Mouse (Mus musculus): ENCODE measurements at regions not wholly inside any gene's neighbourhood (a gene's known extent, or its start where the extent isn't known, plus 50 kb on each side); places are given as distances from the start of the nearest gene placed in this dataset.

DNA sequence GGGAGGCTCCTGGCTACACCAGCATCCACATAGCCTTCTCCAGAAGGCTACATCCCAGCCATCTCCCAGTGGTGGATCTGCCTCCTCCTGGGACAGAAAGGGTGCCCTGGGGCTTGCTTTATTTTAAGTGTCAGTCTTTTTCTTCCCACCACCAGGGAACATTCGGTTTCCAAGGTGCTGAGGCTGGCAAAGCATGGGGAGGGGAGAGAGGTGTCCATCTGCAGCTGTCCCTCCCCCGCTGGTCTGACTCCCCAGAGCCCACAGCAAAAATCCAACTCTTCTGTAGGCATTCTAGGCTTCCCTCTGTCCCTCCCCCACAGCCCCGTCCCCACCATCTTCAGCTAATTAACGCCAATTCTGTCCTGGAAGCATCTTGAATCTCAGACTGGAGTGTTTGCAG, 74.1 kb upstream of the Sec14l1 start:
- Histone ChIP-seq H3K79me2 (replicated peaks; ENCODE audit: control insufficient read depth, extremely low read depth, insufficient read depth, poor library complexity, severe bottlenecking) (no peaks in the 10 kb centered on the region), H3K9me3 (replicated peaks; ENCODE audit: low read length) (peaks cover 7% of the 10 kb centered on the region), H3K4me1 (ENCODE audit: control insufficient read depth in 1 of 2, insufficient read depth in 2 of 2) (peaks cover 0 to 12% of the 10 kb centered on the region in 2 experiments; a peak in 2 of 4 replicates), H3K36me3 (replicated peaks in 1 of 2; ENCODE audit: control insufficient read depth in 1 of 2, insufficient read depth in 1 of 2, low read length in 1 of 2) (no peaks in the 10 kb centered on the region), H3K27me3 (replicated peaks) (peaks cover 46% of the 10 kb centered on the region), H3K9ac (ENCODE audit: insufficient read depth, low read depth) (no peak overlapping the region), H3K27ac (ENCODE audit: insufficient read depth, low read depth) (no peak overlapping the region), H3K4me3 (replicated peaks in 1 of 3; ENCODE audit: low read depth in 2 of 3, low read length in 2 of 3, poor library complexity in 1 of 3) (no peak overlapping the region), H3K4me2 (ENCODE audit: insufficient read depth, low read depth, poor library complexity, severe bottlenecking) (no peak overlapping the region)
- no peak for DNase-seq (ENCODE audit: extremely low read depth)
- dilution Hi-C loops (cut with MboI; ENCODE audit: extremely low pct_ligation_motif_present, extremely low pct_unique_long_range_greater_than_20kb, low sequenced_read_pairs) (no loop called here), in situ Hi-C loops (cut with MboI; ENCODE audit: low pct_ligation_motif_present, low pct_unique_long_range_greater_than_20kb, low sequenced_read_pairs) (loop anchor here (5.0 kb wide), 1 partner anchor 154 kb away; no protein-coding TSS in a partner anchor)
- no peak for TF ChIP-seq PAX5 (IDR thresholded peaks at IDR 0.05; ENCODE audit: low read length)
- no peak for TF ChIP-seq MXI1 (IDR thresholded peaks at IDR 0.05; ENCODE audit: low read depth, low read length)
- no peak for TF ChIP-seq ZNF384 (IDR thresholded peaks at IDR 0.05; ENCODE audit: low read depth, low read length)
- TF ChIP-seq CTCF (conservative IDR thresholded peaks at IDR 0.05 in 1 of 2, IDR thresholded peaks at IDR 0.05 in 1 of 2; ENCODE audit: low read depth in 2 of 2, low read length in 2 of 2) = no peak
- no peak for TF ChIP-seq ETS1 (conservative IDR thresholded peaks at IDR 0.05; ENCODE audit: low read depth, low read length)
- TF ChIP-seq USF2 (conservative IDR thresholded peaks at IDR 0.05; ENCODE audit: low read depth, low read length) = no peak
- no peak for TF ChIP-seq BHLHE40 (IDR thresholded peaks at IDR 0.05; ENCODE audit: low read depth, low read length)
- TF ChIP-seq NELFE (IDR thresholded peaks at IDR 0.05; ENCODE audit: low read depth, low read length) = no peak
- TF ChIP-seq HCFC1 (IDR thresholded peaks at IDR 0.05; ENCODE audit: low read depth, low read length) = no peak

DNA sequence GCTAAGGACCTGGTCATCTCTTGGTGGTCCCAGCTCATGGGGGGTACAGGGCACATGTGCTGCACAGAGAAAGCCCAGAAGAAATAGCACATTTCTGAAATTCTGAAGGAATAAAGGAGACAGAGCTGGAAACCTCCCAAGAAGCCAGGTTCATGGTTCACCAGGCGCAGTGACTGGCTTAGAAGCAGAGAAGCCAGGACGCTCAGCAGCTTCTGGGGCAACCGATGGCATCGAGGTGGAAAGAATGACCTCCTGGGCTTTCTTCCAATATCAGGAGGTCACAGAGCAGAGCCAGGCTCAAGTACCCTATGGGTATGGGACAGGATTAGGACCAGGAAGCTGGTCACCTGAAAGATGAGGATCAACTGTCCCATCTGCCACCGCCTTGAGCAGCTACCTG, 72.6 kb upstream of the Sec14l1 start:
- Histone ChIP-seq H3K27me3 (replicated peaks) (peaks cover 35% of the 10 kb centered on the region), H3K9ac (ENCODE audit: insufficient read depth, low read depth) (no peak overlapping the region), H3K4me3 (replicated peaks in 1 of 3; ENCODE audit: low read depth in 2 of 3, low read length in 2 of 3, poor library complexity in 1 of 3) (no peak overlapping the region), H3K4me1 (ENCODE audit: control insufficient read depth in 1 of 2, insufficient read depth in 2 of 2) (peaks cover 0 to 12% of the 10 kb centered on the region in 2 experiments; a peak in 2 of 4 replicates), H3K36me3 (replicated peaks in 1 of 2; ENCODE audit: control insufficient read depth in 1 of 2, insufficient read depth in 1 of 2, low read length in 1 of 2) (no peaks in the 10 kb centered on the region), H3K27ac (ENCODE audit: insufficient read depth, low read depth) (no peak overlapping the region), H3K79me2 (replicated peaks; ENCODE audit: control insufficient read depth, extremely low read depth, insufficient read depth, poor library complexity, severe bottlenecking) (no peaks in the 10 kb centered on the region), H3K9me3 (replicated peaks; ENCODE audit: low read length) (peaks cover 7% of the 10 kb centered on the region), H3K4me2 (ENCODE audit: insufficient read depth, low read depth, poor library complexity, severe bottlenecking) (no peak overlapping the region)
- no peak for TF ChIP-seq CTCF (conservative IDR thresholded peaks at IDR 0.05 in 1 of 2, IDR thresholded peaks at IDR 0.05 in 1 of 2; ENCODE audit: low read depth in 2 of 2, low read length in 2 of 2)
- TF ChIP-seq ETS1 (conservative IDR thresholded peaks at IDR 0.05; ENCODE audit: low read depth, low read length) = no peak
- TF ChIP-seq HCFC1 (IDR thresholded peaks at IDR 0.05; ENCODE audit: low read depth, low read length) = no peak
- TF ChIP-seq KAT2A (IDR thresholded peaks at IDR 0.05; ENCODE audit: insufficient replicate concordance, low read length) = no peak
- no peak for TF ChIP-seq TCF12 (IDR thresholded peaks at IDR 0.05; ENCODE audit: low read depth, low read length)
- TF ChIP-seq POLR2A (IDR thresholded peaks at IDR 0.05; ENCODE audit: low read depth, low read length) = no peak
- TF ChIP-seq CHD2 (IDR thresholded peaks at IDR 0.05; ENCODE audit: low read length) = no peak
- no peak for TF ChIP-seq CHD1 (IDR thresholded peaks at IDR 0.05; ENCODE audit: low read depth, low read length)
- TF ChIP-seq BHLHE40 (IDR thresholded peaks at IDR 0.05; ENCODE audit: low read depth, low read length) = no peak
- TF ChIP-seq ZNF384 (IDR thresholded peaks at IDR 0.05; ENCODE audit: low read depth, low read length) = no peak
- TF ChIP-seq PAX5 (IDR thresholded peaks at IDR 0.05; ENCODE audit: low read length) = no peak
- no peak for TF ChIP-seq SMC3 (IDR thresholded peaks at IDR 0.05; ENCODE audit: low read depth, low read length)
- no peak for DNase-seq (ENCODE audit: extremely low read depth)
- in situ Hi-C loops (cut with MboI; ENCODE audit: low pct_ligation_motif_present, low pct_unique_long_range_greater_than_20kb, low sequenced_read_pairs) = loop anchor here (5.0 kb wide), 1 partner anchor 155 kb away; no protein-coding TSS in a partner anchor
- dilution Hi-C loops (cut with MboI; ENCODE audit: extremely low pct_ligation_motif_present, extremely low pct_unique_long_range_greater_than_20kb, low sequenced_read_pairs) = no loop called here
